Mouse (Mus musculus) thymus, postnatal 4 days (tissue): ENCODE measurements around the gene Rapgefl1.

Source experiments
- DNase-seq: peaks from one replicate; pipeline ENCODE4 v3.0.0; 2021

The Rapgefl1 gene

DNA sequence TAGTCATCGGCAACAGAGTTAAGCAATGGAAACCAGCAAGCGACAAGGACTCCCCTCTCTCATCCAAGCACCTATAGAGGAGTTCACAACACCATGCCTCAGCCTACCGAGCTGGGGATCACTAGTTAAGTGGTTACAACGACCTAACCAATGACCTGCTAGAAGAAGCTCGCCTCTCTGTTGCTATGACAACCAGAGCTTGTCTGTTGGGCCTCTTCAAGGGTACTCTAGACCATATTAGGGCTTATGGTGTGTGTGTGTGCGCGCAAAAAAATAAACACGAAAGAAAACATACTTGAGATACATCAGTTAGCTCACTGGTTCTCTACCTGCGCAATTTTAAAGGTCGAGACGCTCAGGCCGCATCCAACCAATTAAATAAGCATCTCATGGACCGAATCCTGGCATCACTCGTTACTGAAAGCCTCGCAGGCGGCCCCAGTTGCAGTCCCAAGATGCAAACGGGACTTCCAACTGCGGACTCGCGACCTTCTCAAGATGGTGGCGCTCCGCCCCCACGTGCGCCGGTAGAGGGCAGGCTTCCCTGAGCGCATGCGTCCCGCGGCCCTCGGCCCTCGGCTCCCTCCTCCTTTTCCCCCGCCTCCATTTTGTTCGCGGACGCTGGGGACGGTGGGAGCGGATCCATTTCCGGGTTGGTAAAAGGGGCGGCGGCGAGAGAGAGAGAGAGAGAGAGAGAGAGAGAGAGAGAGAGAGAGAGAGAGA, 26.6 kb downstream of the Rapgefl1 start, which contains the start of gene Wipf2:
Wipf2 (plus strand) TSS at position 611 of the 723 bp plus-strand sequence.
- DNase-seq = peak; percentile 98

DNA sequence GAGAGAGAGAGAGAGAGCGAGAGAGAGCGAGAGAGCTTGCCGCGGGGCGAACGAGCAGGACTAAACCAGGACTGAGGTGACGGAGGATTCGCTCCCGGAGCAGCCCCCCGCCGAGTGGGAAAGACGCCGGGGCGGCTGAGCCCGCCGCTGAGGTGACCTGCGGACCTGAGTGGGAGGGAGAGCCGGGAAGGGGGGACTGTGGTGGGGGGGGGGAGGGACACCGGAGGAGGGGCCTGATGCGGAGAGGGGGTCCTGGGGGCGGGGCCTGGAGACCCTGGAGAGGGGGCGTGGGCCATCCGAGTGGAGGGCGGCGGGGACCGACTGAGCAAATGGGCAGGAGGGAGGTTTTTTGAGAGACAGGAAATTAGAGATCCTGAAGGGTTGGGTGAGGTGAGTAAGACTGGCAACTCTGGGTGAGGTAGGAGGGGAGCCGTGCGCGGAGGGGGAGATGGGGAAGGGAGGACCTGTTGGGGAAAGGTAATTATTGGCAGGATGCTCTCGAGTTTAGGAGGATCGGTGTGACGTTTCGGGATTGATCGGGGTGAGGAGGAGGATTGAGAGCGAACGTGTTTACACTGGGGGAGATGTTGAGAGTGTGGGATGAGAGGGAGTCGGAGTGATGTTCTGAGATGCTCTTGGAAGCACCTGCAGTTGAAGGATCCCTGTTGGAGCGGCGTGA, 27.3 kb downstream of the Rapgefl1 start:
- DNase-seq = peak; percentile 81

DNA sequence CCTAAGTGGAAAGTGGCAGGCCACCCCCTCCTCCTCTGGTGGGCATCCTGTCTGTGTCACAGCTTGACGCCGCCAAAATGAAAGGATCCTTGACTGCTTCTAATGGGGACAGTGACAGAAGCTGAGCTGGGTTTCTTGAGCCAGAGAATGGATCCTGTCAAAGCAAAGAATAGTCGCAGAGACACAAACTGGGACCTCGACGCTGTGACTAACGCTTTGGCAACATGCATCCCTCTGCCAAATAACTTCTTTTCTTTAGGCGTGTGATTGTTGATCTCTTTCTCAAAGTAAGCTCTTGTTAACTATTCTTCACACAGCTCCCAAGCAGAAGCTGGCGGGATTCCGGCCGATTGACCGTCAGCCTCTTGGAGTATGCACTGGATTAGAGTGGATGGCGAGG, 30.7 kb downstream of the Rapgefl1 start:
- DNase-seq = no peak

DNA sequence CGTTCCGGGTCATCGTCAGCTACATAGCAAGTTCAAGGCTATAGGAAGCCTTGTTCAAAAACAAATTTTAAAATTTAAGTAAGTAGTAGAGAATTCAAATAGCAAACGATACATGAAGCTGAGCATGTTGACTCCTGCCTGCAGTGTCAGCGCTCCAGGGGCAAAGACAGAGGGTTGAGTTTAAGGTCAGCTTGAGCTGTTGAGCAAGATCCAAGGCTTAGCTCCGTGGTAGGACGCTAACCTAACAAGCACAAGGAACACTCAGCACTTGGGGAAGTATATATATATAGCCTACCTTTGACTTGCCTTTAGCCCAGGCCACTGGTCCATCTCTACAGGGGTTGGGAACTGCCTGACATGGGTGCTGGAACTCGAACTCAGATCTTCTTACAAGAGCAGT, 33.3 kb downstream of the Rapgefl1 start:
- DNase-seq = no peak

DNA sequence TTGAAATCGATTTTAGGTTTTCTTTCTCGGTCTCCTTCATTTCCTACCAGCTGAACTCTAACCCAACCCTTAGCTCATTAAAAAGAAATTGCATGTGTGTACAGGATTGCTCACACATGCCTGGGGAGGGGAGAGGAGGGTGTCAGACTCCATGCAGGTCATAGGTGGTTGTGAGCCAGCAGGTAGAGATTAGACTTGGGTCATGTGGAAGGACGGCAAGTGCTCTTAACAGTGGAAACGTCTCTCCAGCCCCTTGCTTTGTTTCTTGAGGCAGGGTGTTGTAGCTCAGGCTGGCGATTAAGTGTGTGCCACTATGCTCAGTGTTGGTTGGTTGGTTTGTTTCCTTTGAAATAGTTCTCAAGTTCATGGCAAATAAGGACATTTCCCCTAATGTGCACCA, 34.2 kb downstream of the Rapgefl1 start:
- no peak for DNase-seq

DNA sequence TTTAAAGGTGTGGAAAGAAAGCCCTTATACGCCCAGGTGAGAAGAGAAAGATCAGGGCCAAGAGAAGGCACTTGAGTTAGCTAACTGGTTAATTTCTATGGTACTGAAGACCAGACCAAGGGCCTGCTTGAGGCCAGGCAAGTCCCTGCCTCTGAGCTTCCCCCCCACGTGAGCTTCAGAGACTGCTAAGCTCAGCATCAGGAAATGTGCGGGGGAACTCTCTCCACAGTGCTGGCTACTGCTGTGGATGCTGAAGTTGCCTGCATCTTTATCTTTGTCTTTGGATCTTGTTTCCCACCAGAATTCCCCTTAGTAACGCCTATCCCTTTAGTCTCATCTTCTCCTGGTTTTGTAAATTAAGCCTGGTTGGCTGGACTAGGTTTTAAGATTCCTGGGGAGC, 34.8 kb downstream of the Rapgefl1 start:
- no peak for DNase-seq

DNA sequence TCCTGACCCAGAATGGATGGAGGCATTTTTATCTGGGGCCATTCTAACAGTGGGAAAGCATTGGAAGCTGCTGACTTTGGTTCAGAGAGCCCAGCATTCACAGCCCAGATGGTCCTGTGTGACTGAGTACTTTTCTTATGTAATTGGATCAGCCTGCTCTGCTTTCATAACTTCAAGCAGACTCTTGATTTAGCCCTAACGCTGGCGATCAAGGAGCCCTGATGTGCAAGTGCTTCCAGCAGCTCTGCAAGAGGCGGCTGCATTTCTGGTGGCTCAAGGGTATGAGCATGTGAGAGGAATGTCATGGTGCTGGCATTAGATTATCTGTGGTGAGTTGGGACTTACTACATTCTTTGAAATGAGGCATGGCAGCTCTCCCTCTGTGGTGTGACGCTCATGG, 35.5 kb downstream of the Rapgefl1 start:
- DNase-seq = no peak

DNA sequence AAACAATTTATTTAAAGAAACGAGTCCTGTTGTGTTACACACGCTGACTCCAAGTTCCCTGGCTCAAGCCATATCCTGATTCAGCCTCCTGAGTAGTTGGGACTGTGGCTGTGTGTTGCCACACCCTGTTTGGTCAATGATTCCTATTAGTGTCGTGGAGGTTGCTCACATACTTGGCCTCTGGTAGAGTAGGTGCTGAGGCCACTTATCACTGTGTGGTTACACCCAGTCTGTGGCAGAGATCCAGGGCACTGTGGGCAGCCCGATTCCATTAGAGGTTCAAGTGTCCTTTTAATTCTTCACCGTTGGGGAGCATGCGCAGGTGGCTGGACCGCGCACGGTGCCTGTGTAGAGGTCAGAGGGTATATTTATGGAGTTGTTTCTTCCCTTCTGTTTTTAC, 37.3 kb downstream of the Rapgefl1 start:
- no peak for DNase-seq

DNA sequence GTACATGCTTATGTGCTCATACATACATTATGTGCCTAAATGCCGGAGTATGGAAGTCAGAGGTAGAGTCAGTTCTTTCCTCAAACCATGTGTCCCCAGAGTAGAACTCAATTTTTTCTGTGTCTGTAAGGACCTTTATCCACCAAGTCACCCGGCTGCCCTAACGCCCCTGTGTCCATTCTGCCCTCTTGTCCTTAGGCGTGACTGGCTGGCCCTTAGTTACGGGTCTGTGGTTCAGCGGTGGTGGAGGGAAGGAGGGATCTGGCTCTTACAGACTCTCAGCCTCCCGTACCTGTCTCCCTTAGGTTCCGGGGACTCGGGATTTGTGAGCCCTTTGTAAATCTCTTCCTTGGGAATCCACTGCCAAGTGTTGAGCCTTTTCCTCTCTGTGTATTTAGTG, 40.4 kb downstream of the Rapgefl1 start:
- no peak for DNase-seq

DNA sequence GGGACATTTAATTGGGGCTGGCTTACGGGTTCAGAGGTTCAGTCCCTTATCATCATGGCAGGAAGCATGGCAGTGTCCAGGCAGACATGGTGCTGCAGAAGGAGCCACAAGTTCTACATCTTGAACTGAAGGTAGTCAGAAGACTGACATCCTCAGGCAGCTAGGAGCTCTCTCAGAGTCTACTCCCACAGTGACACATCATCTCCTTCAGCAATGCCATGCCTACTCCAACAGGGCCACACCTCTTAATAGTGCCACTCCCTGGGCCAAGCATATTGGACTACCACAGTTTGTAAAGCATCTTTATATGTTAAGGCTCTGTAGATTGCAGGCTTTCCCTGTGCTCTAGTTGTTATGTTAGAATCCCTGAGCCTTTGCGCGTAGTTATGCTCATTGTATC, 51.1 kb downstream of the Rapgefl1 start:
- DNase-seq = no peak

DNA sequence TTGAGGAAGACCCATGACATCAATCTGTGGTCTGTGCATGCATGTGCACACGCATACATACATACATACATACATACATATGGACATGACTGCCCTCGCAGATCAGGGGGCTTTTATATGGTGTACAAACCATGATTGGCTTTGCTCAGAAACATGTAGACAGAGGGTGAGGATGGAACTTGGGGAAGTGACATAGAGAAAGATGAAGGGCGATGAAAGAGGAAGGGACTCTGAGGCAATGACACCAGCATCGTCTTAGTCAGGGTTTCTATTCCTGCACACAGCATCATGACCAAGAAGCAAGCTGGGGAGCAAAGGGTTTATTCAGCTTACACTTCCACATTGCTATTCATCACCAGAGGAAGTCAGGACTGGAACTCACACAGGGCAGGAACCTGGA, 52.5 kb downstream of the Rapgefl1 start:
- no peak for DNase-seq

DNA sequence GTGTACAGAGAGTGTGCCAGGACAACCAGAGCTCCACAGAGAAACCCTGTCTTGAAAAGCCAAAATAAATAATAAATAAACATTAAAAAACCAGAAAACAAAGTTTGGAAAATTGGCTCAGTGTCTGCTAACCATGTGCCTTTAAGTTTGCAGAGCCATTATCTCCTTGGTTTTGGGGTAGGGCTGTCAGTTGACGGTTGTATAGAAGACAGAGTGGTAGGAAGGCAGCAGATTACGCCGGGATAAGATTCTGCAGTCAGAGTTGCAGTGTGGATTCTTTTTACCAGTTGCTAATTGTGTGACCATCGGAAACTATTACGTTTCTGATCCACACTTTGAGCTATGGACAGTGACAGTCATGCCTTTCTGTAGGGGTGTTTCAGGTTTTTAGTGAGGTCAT, 53.4 kb downstream of the Rapgefl1 start:
- DNase-seq = no peak

DNA sequence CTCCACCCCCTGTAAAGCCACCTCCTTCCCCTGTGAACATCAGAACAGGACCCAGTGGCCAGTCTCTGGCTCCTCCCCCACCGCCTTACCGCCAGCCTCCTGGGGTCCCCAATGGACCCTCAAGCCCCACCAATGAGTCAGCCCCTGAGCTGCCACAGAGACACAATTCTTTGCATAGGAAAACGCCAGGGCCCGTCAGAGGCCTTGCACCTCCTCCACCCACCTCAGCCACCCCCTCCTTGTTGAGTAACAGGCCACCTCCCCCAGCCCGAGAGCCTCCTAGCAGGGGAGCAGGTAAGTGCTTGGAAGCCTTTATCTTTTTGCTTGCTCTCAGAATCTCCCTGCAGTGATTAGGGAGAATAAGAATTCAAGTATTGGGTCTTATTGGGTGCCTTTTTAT, 55.8 kb downstream of the Rapgefl1 start:
- DNase-seq = no peak

DNA sequence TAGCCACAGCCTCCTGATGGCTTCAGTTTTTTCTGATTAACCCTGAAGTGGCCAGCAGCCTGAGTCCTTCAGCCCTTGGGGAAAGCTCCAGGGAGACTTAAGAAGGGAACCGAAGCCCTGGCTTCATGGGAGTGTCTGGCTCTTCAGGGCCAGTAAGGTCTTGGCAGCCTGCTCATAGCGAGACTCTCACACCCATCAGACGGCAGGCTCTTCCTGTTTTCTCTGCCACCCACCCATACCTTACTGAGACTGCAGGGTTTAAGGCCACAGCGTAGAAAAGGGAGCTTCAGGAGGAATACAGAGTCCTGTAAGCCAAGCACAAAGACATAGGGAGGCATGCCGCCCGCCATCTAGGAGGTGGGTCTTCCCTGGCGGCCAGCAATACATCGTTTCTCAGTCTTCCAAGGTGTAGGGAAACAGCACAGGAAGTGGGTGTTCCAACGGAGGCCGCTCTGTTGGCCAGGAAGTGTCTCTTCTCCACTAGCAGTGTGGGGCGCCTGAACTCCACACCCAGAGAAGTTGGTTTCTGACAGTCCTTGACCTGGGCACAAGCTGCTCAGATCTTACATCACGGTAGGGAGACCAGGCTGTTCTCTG, 64.0 kb downstream of the Rapgefl1 start:
- DNase-seq = peak; percentile 52

DNA sequence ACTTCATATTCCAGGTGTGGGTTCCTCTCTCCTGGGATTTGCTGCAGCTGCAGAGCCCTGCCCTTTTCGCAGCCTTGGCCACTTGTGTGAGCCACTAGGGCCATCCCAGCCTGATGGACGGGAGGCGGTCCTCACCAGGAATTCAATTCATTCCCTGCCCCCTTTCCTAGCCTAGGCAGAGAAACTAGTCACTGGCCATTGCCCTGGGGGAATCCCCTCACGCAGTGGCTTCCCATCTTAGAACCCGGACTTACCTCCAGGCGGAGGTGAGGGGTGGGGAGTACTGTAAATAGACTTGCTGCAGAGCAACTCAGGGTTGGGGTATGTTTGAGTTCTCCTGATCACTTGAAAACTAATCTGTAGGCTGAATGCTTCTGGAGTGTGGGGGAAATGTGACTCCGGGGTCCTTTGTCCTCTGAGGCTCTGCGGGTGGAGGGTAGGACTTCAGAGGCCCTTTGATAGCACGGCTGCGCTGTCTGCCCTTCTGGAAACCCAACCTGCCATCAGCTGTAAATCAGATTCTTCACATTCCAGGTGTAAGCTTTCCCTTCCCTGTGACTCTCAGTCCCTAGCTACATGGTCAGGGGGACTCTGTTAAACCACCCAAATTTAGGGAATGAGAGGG, 66.1 kb downstream of the Rapgefl1 start:
- no peak for DNase-seq
